Mouse (Mus musculus) lung, embryonic 16.5 days (tissue): ENCODE results near the gene Parp4. TPM values are rescaled to one million over a fixed set of nuclear protein-coding genes. Genes with fewer than 3 reads are reported as not detected.

Source experiments
- ATAC-seq: fragments of 200-750 bp; cut with Nextera tagmentation; 2 replicates; pipeline ENCODE4 v1.8.0; 2017; ENCODE audit warnings: low read depth, mild to moderate bottlenecking, moderate library complexity
- H3K27ac ChIP-seq: fragments of 300-500 bp; sonication (generic); 2 replicates; pipeline ENCODE4 v1.5.1; 2014; ENCODE audit warnings: mild to moderate bottlenecking, control low read depth, low read length
- H3K27me3 ChIP-seq: fragments of 300-500 bp; sonication (generic); 2 replicates; pipeline ENCODE4 v1.6.1; 2014; ENCODE audit warnings: low read depth, low read length, mixed read lengths; ENCODE audit not compliant: control insufficient read depth, insufficient read depth
- H3K36me3 ChIP-seq: fragments of 300-500 bp; sonication (generic); 2 replicates; pipeline ENCODE4 v1.6.1; 2014; ENCODE audit warnings: low read length; ENCODE audit not compliant: control insufficient read depth, insufficient read depth
- H3K4me1 ChIP-seq: fragments of 300-500 bp; sonication (generic); replicated peaks from 2 replicates; pipeline ENCODE4 v1.6.1; 2014; ENCODE audit warnings: low read length, mixed read lengths; ENCODE audit not compliant: control insufficient read depth, insufficient read depth
- H3K4me2 ChIP-seq: fragments of 300-500 bp; sonication (generic); 2 replicates; pipeline ENCODE4 v1.6.1; 2014; ENCODE audit warnings: low read depth, low read length, control low read depth
- H3K4me3 ChIP-seq: fragments of 300-500 bp; sonication (generic); 2 replicates; pipeline ENCODE4 v1.5.1; 2014; ENCODE audit warnings: mild to moderate bottlenecking, low read length, control low read depth
- H3K9ac ChIP-seq: fragments of 300-500 bp; sonication (generic); 2 replicates; pipeline ENCODE4 v1.6.1; 2014; ENCODE audit warnings: low read length, control low read depth
- H3K9me3 ChIP-seq: fragments of 300-500 bp; sonication (generic); 2 replicates; pipeline ENCODE4 v1.6.1; 2016; ENCODE audit warnings: low read length; ENCODE audit not compliant: control insufficient read depth
- WGBS: fragments of 180-500 bp; shearing (Covaris S2); extraction: QIAGEN DNeasy Blood & Tissue Kit; methylation state at CpG from one replicate; pipeline ENCODE4 v1.1.7; 2014; 5-methylcytosine and 5-hydroxymethylcytosine counted together
- polyA plus RNA-seq: library from polyadenylated mRNA; unstranded; fragments of >200 nt; fragmentation: Nextera tagmentation; extraction: Ambion mirVana; gene quantifications from 2 replicates; pipeline ENCODE4 v1.2.1, GENCODE M21; 2015

Parp4 gene
- polyA plus RNA-seq, 1 experiment from 2014 or later = 7.7 TPM

DNA sequence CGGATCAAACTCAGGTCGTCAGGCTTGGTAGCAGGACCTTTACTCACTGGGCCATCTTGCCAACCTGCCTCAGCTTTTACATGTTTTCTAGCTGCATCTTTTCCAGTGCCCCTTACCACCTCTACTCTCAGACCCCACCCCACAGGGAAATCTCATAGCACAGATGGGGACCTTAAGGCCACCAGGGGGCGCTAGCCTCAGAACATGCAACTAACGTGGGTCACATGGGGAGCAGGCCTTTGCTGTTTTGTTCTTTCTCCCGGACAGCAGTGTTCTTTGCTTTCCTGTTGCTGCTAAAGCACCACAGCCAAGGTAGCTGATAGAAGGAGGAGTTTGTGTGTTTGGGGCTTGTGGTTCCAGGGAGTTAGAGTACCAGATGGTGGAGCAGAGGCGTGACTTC lies 23.3 kb downstream of the Parp4 start:
- Histone ChIP-seq H3K27ac (no peak overlapping the region), H3K4me1 (no peaks in the 10 kb centered on the region), H3K27me3 (no peaks in the 10 kb centered on the region), H3K36me3 (peaks cover 7% of the 10 kb centered on the region; the same call in 1 of the 2 replicates), H3K9ac (no peak overlapping the region), H3K4me3 (no peak overlapping the region), H3K9me3 (no peaks in the 10 kb centered on the region), H3K4me2 (no peak overlapping the region)
- ATAC-seq = no peak
- WGBS = 46% methylated on average over 6 of the region's 6 CpGs

DNA sequence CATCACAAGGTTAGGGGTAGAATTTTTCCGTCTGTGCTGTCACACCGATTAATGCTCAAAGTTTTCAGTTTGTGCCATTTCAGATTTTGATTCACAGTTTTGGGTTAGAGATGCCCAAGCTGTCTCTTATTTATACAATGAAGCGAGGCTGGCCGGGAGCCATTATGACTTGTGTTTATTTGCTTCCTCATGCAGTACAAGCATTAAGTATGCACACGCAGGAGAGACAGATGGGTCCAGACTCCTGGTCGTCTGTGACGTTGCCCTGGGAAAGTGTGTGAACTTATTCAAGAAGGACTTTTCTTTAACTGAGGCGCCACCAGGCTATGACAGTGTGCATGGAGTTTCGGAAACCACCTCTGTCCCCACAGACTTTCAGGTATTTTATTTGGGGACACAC lies 26.6 kb downstream of the Parp4 start:
- H3K27ac ChIP-seq = no peak overlapping the region
- H3K4me2 ChIP-seq = no peak overlapping the region
- no peaks in the 10 kb centered on the region for H3K9me3 ChIP-seq
- H3K4me1 ChIP-seq = no peaks in the 10 kb centered on the region
- 59% methylated on average over 9 of the region's 9 CpGs for WGBS
- no peak for ATAC-seq
- H3K27me3 ChIP-seq = no peaks in the 10 kb centered on the region
- H3K4me3 ChIP-seq = no peak overlapping the region
- H3K36me3 ChIP-seq = peaks cover 7% of the 10 kb centered on the region; the same call in 1 of the 2 replicates
- H3K9ac ChIP-seq = no peak overlapping the region

DNA sequence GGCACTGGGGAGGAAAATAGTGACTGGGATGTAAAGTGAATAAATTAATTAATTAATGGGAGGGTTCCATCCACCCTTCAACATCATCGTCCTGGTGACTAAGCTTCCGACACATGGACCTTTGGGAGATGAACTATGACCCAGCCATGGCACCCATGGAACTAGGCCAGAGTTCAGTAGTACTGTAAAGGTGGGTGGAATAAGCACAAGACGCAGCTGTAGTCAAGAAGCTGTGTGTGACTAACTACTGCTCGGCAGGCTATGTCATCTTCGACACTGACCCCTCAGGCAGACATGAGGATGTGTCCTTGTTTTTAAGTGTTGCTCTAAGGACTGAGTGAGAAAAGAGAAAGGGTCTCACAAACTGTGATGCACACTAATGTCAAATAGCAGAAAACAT lies 29.0 kb downstream of the Parp4 start:
- no peak overlapping the region for H3K9ac ChIP-seq
- 86% methylated on average over 5 of the region's 5 CpGs for WGBS
- H3K9me3 ChIP-seq = no peaks in the 10 kb centered on the region
- no peak overlapping the region for H3K4me3 ChIP-seq
- no peak overlapping the region for H3K4me2 ChIP-seq
- no peak for ATAC-seq
- H3K27ac ChIP-seq = no peak overlapping the region
- H3K27me3 ChIP-seq = no peaks in the 10 kb centered on the region
- H3K36me3 ChIP-seq = peaks cover 4% of the 10 kb centered on the region; the same call in 1 of the 2 replicates
- no peaks in the 10 kb centered on the region for H3K4me1 ChIP-seq

DNA sequence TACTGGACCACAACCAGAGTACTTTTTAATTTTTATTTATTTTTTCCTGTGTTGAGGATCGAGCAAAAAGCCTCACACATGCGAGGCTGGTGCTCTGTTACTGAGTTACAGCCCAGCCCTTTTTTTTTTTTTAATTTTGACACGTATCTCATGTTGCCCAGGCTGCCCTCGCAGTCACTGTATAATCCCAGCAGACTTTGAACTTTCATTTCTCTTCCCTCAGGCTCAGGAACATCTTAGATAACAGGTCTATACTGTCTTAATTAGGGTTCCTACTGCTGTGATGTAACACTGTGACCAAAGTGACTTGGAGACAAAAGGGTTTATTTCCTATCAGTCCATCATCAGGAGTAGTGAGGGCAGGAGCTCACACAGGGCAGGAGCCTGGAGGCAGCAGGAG lies 29.7 kb downstream of the Parp4 start:
- no peak for ATAC-seq
- H3K36me3 ChIP-seq = peaks cover 7% of the 10 kb centered on the region
- no peak overlapping the region for H3K27ac ChIP-seq
- no peaks in the 10 kb centered on the region for H3K4me1 ChIP-seq
- H3K27me3 ChIP-seq = no peaks in the 10 kb centered on the region
- no peak overlapping the region for H3K4me3 ChIP-seq
- H3K9ac ChIP-seq = no peak overlapping the region
- 71% methylated on average over 4 of the region's 4 CpGs for WGBS
- no peak overlapping the region for H3K4me2 ChIP-seq
- H3K9me3 ChIP-seq = no peaks in the 10 kb centered on the region

GRCm38 (mm10) chr14:56613212-56613611 lies 37.8 kb downstream of the Parp4 start:
- no peaks in the 10 kb centered on the region for H3K4me1 ChIP-seq
- no peak overlapping the region for H3K9ac ChIP-seq
- ATAC-seq = no peak
- H3K27ac ChIP-seq = no peak overlapping the region
- no peaks in the 10 kb centered on the region for H3K9me3 ChIP-seq
- 78% methylated on average over 3 of the region's 3 CpGs for WGBS
- H3K36me3 ChIP-seq = peaks cover 16% of the 10 kb centered on the region
- no peaks in the 10 kb centered on the region for H3K27me3 ChIP-seq
- no peak overlapping the region for H3K4me2 ChIP-seq
- no peak overlapping the region for H3K4me3 ChIP-seq

- Histone ChIP-seq H3K27ac (no peak overlapping the region), H3K9ac (no peak overlapping the region), H3K4me2 (no peak overlapping the region), H3K9me3 (no peaks in the 10 kb centered on the region), H3K4me1 (no peaks in the 10 kb centered on the region), H3K27me3 (no peaks in the 10 kb centered on the region), H3K4me3 (no peak overlapping the region), H3K36me3 (peaks cover 5% of the 10 kb centered on the region)
- 43% methylated on average over 1 of the region's 1 CpGs for WGBS
- peak; percentile 45 for ATAC-seq
Observed at GRCm38 (mm10) chr14:56617470-56617869, 42.1 kb downstream of the Parp4 start.

GRCm38 (mm10) chr14:56620425-56620824 lies 45.0 kb downstream of the Parp4 start:
- Histone ChIP-seq H3K4me1 (no peaks in the 10 kb centered on the region), H3K9ac (no peak overlapping the region), H3K4me2 (no peak overlapping the region), H3K27ac (no peak overlapping the region), H3K27me3 (no peaks in the 10 kb centered on the region), H3K9me3 (no peaks in the 10 kb centered on the region), H3K36me3 (no peaks in the 10 kb centered on the region; the same call in 1 of the 2 replicates), H3K4me3 (no peak overlapping the region)
- ATAC-seq = no peak
- 53% methylated on average over 8 of the region's 8 CpGs for WGBS

DNA sequence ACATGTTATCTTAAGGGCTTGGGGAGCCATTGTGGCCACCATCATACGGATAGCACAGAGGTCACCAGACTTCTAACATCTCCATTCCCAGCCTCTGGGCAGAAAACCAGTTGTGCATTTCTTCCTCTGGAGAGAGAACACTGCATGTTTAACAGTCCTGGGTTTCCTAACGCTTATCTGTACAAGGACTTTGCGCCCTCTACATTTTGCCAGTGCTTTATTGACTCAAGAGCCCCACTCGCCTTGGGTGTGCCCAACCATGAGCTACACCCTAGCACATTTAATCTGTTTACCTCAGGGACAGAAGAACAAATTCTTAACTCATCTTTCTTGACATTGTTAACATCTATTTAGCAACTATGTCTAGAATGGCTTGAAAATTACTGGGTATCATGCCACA lies 50.8 kb downstream of the Parp4 start:
- no peak for ATAC-seq
- no peak overlapping the region for H3K27ac ChIP-seq
- H3K27me3 ChIP-seq = no peaks in the 10 kb centered on the region
- no peaks in the 10 kb centered on the region for H3K9me3 ChIP-seq
- 55% methylated on average over 4 of the region's 4 CpGs for WGBS
- H3K36me3 ChIP-seq = no peaks in the 10 kb centered on the region; the same call in 1 of the 2 replicates
- H3K4me3 ChIP-seq = no peak overlapping the region
- H3K4me1 ChIP-seq = no peaks in the 10 kb centered on the region
- no peak overlapping the region for H3K9ac ChIP-seq
- no peak overlapping the region for H3K4me2 ChIP-seq

DNA sequence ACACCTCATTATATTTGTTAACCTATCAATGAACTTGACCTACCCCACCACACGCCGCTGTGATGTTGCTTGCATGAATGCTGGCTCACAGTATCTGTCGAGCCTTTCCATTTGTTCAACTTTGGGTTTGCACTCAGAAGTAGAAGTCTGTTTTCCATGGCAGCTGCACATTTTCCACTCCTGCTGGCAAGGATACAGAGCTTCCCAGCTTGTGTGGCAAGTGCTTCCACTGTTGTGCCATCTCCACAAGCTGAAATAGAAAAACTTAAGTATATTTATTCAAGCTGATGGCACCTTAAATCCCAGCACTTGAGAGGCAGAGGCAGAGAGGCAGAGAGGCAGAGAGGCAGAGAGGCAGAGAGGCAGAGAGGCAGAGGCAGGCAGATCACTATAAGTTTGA lies 52.9 kb downstream of the Parp4 start:
- Histone ChIP-seq H3K4me3 (no peak overlapping the region), H3K36me3 (no peaks in the 10 kb centered on the region; the same call in 1 of the 2 replicates), H3K27ac (no peak overlapping the region), H3K4me2 (no peak overlapping the region), H3K9me3 (no peaks in the 10 kb centered on the region), H3K4me1 (no peaks in the 10 kb centered on the region), H3K9ac (no peak overlapping the region), H3K27me3 (no peaks in the 10 kb centered on the region)
- ATAC-seq = no peak
- 79% methylated on average over 3 of the region's 3 CpGs for WGBS

- Histone ChIP-seq H3K4me2 (no peak overlapping the region), H3K9me3 (no peaks in the 10 kb centered on the region), H3K27me3 (no peaks in the 10 kb centered on the region), H3K4me3 (no peak overlapping the region), H3K27ac (no peak overlapping the region), H3K36me3 (0 out of 2 replicates have a peak, but pooled peaks cover under 1% of the 10 kb centered on the region), H3K9ac (no peak overlapping the region), H3K4me1 (no peaks in the 10 kb centered on the region)
- no peak for ATAC-seq
- 77% methylated on average over 2 of the region's 2 CpGs for WGBS
Observed at GRCm38 (mm10) chr14:56631109-56631508, 55.7 kb downstream of the Parp4 start.
